Mouse (Mus musculus) cerebellum, adult 2 months (tissue): ENCODE data around the gene Lzic.

Experiments
- CTCF ChIP-seq: fragments of 200-500 bp; IDR thresholded peaks from 2 replicates; pipeline ENCODE4 v1.5.1; 2011; ENCODE audit warnings: low read depth, mild to moderate bottlenecking, control low read depth, low read length, moderate library complexity, borderline replicate concordance; ENCODE audit not compliant: insufficient read depth
- POLR2A ChIP-seq: fragments of 200-500 bp; IDR thresholded peaks from 2 replicates; pipeline ENCODE4 v1.6.1; 2011; ENCODE audit warnings: low read length, control low read depth, borderline replicate concordance; ENCODE audit not compliant: insufficient read depth

DNA sequence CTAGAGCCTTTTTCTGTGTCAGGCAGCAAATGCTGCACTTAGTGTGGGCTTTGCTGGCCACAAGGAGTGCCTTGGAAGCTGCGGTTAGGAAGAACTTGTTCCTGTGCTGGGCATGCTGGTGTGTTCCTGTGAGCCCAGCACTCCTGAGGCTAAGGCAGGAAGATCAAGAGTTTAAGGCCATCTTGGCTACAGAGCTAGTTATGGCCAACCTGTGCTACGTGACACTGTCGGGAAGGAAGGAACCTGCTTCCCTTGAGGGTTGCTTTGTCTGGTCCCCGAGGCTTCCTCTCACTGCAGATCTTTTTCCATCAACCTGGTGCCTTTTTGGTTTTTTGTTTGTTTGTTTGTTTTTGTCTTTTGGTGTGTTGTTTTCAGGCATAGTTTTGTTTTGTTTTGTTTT, 40.1 kb downstream of the Lzic start:
- no peak for TF ChIP-seq CTCF
- TF ChIP-seq POLR2A, result no peak
